Mouse (Mus musculus) heart, embryonic 10.5 days (tissue): Measurements from ENCODE around the gene D5Ertd579e. TPM values are rescaled to one million over a fixed set of nuclear protein-coding genes. Genes with fewer than 3 reads are reported as not detected.

Source experiments
- DNase-seq: peaks from one replicate; pipeline ENCODE4 v3.0.0-alpha.2; 2017; ENCODE audit warnings: low spot score
- H3K27ac ChIP-seq: fragments of 300-500 bp; sonication (generic); 2 replicates; pipeline ENCODE4 v1.5.1; 2016; ENCODE audit warnings: mild to moderate bottlenecking
- H3K27me3 ChIP-seq: fragments of 300-500 bp; sonication (generic); 2 replicates; pipeline ENCODE4 v1.6.1; 2016; ENCODE audit warnings: mild to moderate bottlenecking; ENCODE audit not compliant: poor library complexity, insufficient read depth, severe bottlenecking
- H3K36me3 ChIP-seq: fragments of 300-500 bp; sonication (generic); 2 replicates; pipeline ENCODE4 v1.6.1; 2016; ENCODE audit warnings: mild to moderate bottlenecking, moderate library complexity
- H3K4me1 ChIP-seq: fragments of 300-500 bp; sonication (generic); 2 replicates; pipeline ENCODE4 v1.6.1; 2016; ENCODE audit warnings: mild to moderate bottlenecking
- H3K4me3 ChIP-seq: fragments of 300-500 bp; sonication (generic); 2 replicates; pipeline ENCODE4 v1.5.1; 2016; ENCODE audit warnings: mild to moderate bottlenecking, moderate library complexity
- H3K9me3 ChIP-seq: fragments of 300-500 bp; sonication (generic); 2 replicates; pipeline ENCODE4 v1.6.1; 2016; ENCODE audit warnings: mild to moderate bottlenecking, moderate library complexity
- WGBS: fragments of 180-500 bp; shearing (Covaris S2); methylation state at CpG from one replicate; pipeline ENCODE4 v1.1.7; 2016; 5-methylcytosine and 5-hydroxymethylcytosine counted together
- polyA plus RNA-seq: library from polyadenylated mRNA; unstranded; fragments of >200 nt; fragmentation: Nextera tagmentation; extraction: Ambion mirVana; gene quantifications from 2 replicates; pipeline ENCODE4 v1.2.1, GENCODE M21; 2016

The D5Ertd579e gene
- polyA plus RNA-seq, 1 experiment from 2014 or later: 25.5 TPM

DNA sequence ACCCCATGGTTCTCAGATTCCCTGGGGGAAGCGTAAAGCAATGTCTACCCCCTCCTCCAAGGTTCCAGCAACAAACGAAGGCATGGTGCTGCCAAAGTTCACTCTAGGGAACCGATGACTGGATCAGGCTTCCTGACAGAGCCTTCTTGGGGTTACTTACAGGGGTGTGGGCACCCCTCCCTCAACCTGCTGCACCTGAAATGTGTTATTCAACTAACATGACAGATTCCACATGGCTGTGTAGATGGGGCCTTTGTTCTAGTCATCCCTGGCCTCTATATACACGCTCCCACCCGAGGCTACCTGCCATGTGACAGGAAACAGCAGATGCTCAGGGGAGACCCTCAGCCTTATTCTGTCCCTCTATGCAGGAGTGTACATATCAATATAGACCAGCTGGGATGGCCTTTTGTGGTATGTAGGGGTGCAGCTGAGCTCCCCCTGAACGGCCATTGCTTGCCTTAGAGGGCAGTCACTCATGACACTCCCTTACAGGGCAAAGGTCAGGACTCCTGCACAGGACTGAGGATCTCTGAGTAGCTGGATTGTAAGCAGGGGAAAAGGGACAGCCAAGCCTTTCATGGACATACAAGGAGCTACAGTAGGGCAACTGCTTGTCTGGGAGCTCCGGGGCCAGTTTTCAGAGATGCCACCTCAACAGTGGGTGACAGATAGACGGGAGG, 32.7 kb upstream of the D5Ertd579e start:
- no peak overlapping the region for H3K4me3 ChIP-seq
- DNase-seq: no peak
- H3K36me3 ChIP-seq: no peaks in the 10 kb centered on the region
- no peak overlapping the region for H3K27ac ChIP-seq
- WGBS: 84% methylated on average over 8 of the region's 8 CpGs
- no peaks in the 10 kb centered on the region for H3K27me3 ChIP-seq
- peaks cover 49% of the 10 kb centered on the region for H3K4me1 ChIP-seq
- H3K9me3 ChIP-seq: no peaks in the 10 kb centered on the region

- no peak overlapping the region; the same call in 1 of the 2 replicates for H3K27ac ChIP-seq
- peaks cover 52% of the 10 kb centered on the region for H3K4me1 ChIP-seq
- H3K36me3 ChIP-seq: no peaks in the 10 kb centered on the region
- 69% methylated on average over 7 of the region's 7 CpGs for WGBS
- no peaks in the 10 kb centered on the region for H3K27me3 ChIP-seq
- no peak overlapping the region for H3K4me3 ChIP-seq
- no peak for DNase-seq
- H3K9me3 ChIP-seq: no peaks in the 10 kb centered on the region
Measured at GRCm38 (mm10) chr5:36727776-36728175, 32.0 kb upstream of the D5Ertd579e start.

GRCm38 (mm10) chr5:36727136-36727535, 31.3 kb upstream of the D5Ertd579e start:
- WGBS: 77% methylated on average over 2 of the region's 2 CpGs
- H3K27me3 ChIP-seq: no peaks in the 10 kb centered on the region
- H3K27ac ChIP-seq: no peak overlapping the region; the same call in 1 of the 2 replicates
- no peaks in the 10 kb centered on the region for H3K9me3 ChIP-seq
- no peak for DNase-seq
- H3K4me1 ChIP-seq: peaks cover 55% of the 10 kb centered on the region
- no peaks in the 10 kb centered on the region for H3K36me3 ChIP-seq
- no peak overlapping the region for H3K4me3 ChIP-seq

GRCm38 (mm10) chr5:36726387-36726801, 30.6 kb upstream of the D5Ertd579e start:
- 61% methylated on average over 9 of the region's 9 CpGs for WGBS
- peaks cover 54% of the 10 kb centered on the region for H3K4me1 ChIP-seq
- H3K4me3 ChIP-seq: no peak overlapping the region
- DNase-seq: no peak
- H3K27me3 ChIP-seq: no peaks in the 10 kb centered on the region
- peak overlapping the region; percentile 60 for H3K27ac ChIP-seq
- H3K36me3 ChIP-seq: no peaks in the 10 kb centered on the region
- no peaks in the 10 kb centered on the region for H3K9me3 ChIP-seq

DNA sequence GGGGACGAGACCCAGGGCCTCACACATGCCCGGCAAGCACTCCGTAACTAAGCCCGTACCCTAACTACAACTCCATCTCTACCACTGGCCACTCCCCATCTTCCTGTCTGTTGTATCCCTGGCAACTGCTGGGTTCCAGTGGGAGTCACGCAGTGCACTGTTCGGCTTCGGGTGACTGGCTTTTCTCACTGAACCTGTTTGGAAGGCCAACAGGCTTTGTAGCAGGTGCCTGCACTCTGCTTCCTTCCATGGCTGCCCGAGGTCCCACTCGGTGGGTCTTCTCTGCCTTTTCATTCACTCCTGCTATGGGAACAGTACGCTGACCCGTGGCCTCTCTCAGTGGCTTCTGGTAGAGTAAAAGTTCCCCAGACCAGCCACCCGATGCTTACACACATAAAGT, 30.0 kb upstream of the D5Ertd579e start:
- 69% methylated on average over 12 of the region's 12 CpGs for WGBS
- no peak for DNase-seq
- no peaks in the 10 kb centered on the region for H3K27me3 ChIP-seq
- peak overlapping the region; percentile 60 for H3K27ac ChIP-seq
- peaks cover 54% of the 10 kb centered on the region for H3K4me1 ChIP-seq
- no peaks in the 10 kb centered on the region for H3K9me3 ChIP-seq
- H3K36me3 ChIP-seq: no peaks in the 10 kb centered on the region
- H3K4me3 ChIP-seq: no peak overlapping the region

DNA sequence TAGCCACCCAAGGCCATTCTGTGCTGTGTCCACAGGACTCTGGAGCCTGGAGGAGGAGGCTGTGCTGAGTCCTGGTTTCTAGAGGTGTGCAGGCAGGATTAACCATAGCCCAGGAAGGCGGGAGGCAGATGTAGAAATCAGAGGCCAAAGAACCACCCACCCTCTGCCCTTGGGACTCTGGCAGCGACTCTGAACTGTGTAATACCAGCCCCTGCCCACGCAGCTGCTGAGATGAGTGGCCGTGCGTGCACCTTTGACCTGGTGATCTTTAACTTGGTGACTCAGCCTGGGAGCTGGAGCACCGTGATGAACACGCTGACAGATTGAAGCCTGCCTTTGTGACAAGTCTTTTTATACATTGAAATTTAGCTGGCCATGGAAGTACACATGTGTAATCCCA, 28.4 kb upstream of the D5Ertd579e start:
- no peaks in the 10 kb centered on the region for H3K27me3 ChIP-seq
- no peak for DNase-seq
- H3K36me3 ChIP-seq: no peaks in the 10 kb centered on the region
- H3K4me1 ChIP-seq: peaks cover 58% of the 10 kb centered on the region
- WGBS: 64% methylated on average over 7 of the region's 7 CpGs
- H3K9me3 ChIP-seq: no peaks in the 10 kb centered on the region
- no peak overlapping the region for H3K4me3 ChIP-seq
- peak overlapping the region; percentile 8; the same call in 1 of the 2 replicates for H3K27ac ChIP-seq

DNA sequence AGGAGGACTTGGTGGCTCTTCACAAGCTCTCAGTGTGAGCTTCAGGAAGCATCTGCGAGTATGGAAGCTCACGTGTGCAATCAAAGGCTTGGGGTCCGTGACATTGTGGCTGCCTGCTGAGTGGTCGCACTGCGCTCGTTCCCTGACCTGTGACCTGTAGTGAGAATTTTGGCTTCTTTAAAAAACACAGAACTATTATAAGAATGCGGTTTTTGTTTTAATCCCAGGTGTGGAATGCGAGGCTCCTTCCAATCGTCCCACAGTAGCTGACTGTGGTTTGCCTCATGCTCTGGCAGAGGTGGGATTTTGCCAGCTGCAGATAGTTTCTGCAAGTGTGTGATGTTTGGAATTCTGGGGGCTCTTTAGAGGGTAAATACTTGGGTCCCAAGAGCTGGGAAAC, 27.5 kb upstream of the D5Ertd579e start:
- peaks cover 51% of the 10 kb centered on the region for H3K4me1 ChIP-seq
- WGBS: 81% methylated on average over 9 of the region's 9 CpGs
- 0 out of 2 replicates have a peak overlapping the region, but pooled peaks have one; percentile 78 for H3K27ac ChIP-seq
- no peaks in the 10 kb centered on the region for H3K9me3 ChIP-seq
- no peak overlapping the region for H3K4me3 ChIP-seq
- no peak for DNase-seq
- H3K36me3 ChIP-seq: no peaks in the 10 kb centered on the region
- H3K27me3 ChIP-seq: no peaks in the 10 kb centered on the region

GRCm38 (mm10) chr5:36722415-36722856, 26.6 kb upstream of the D5Ertd579e start:
- Histone ChIP-seq H3K27ac (peak overlapping the region; percentile 78), H3K4me3 (no peak overlapping the region), H3K27me3 (no peaks in the 10 kb centered on the region), H3K9me3 (no peaks in the 10 kb centered on the region), H3K4me1 (peaks cover 57% of the 10 kb centered on the region), H3K36me3 (no peaks in the 10 kb centered on the region)
- no peak for DNase-seq
- WGBS: 56% methylated on average over 6 of the region's 6 CpGs

GRCm38 (mm10) chr5:36720710-36721375, 25.0 kb upstream of the D5Ertd579e start:
- Histone ChIP-seq H3K27me3 (no peaks in the 10 kb centered on the region), H3K27ac (peak overlapping the region; percentile 72), H3K4me1 (peaks cover 60% of the 10 kb centered on the region), H3K36me3 (no peaks in the 10 kb centered on the region), H3K4me3 (no peak overlapping the region), H3K9me3 (no peaks in the 10 kb centered on the region)
- peak; percentile 93 for DNase-seq
- 35% methylated on average over 5 of the region's 5 CpGs for WGBS

GRCm38 (mm10) chr5:36720219-36720618, 24.4 kb upstream of the D5Ertd579e start:
- Histone ChIP-seq H3K27ac (peak overlapping the region; percentile 72; the same call in 1 of the 2 replicates), H3K4me3 (no peak overlapping the region), H3K36me3 (no peaks in the 10 kb centered on the region), H3K27me3 (no peaks in the 10 kb centered on the region), H3K4me1 (peaks cover 64% of the 10 kb centered on the region), H3K9me3 (no peaks in the 10 kb centered on the region)
- WGBS: 81% methylated on average over 5 of the region's 5 CpGs
- no peak for DNase-seq

GRCm38 (mm10) chr5:36719601-36720000, 23.8 kb upstream of the D5Ertd579e start:
- H3K36me3 ChIP-seq: no peaks in the 10 kb centered on the region
- H3K4me3 ChIP-seq: no peak overlapping the region
- H3K27ac ChIP-seq: peak overlapping the region; percentile 18; the same call in 1 of the 2 replicates
- H3K9me3 ChIP-seq: no peaks in the 10 kb centered on the region
- 88% methylated on average over 3 of the region's 3 CpGs for WGBS
- peaks cover 70% of the 10 kb centered on the region for H3K4me1 ChIP-seq
- no peak for DNase-seq
- no peaks in the 10 kb centered on the region for H3K27me3 ChIP-seq

GRCm38 (mm10) chr5:36719135-36719534, 23.3 kb upstream of the D5Ertd579e start:
- Histone ChIP-seq H3K36me3 (no peaks in the 10 kb centered on the region), H3K27me3 (no peaks in the 10 kb centered on the region), H3K4me3 (no peak overlapping the region), H3K4me1 (peaks cover 72% of the 10 kb centered on the region), H3K27ac (peak overlapping the region; percentile 18; the same call in 1 of the 2 replicates), H3K9me3 (no peaks in the 10 kb centered on the region)
- no peak for DNase-seq
- 83% methylated on average over 5 of the region's 5 CpGs for WGBS

- 76% methylated on average over 3 of the region's 3 CpGs for WGBS
- Histone ChIP-seq H3K27me3 (no peaks in the 10 kb centered on the region), H3K4me1 (peaks cover 80% of the 10 kb centered on the region), H3K36me3 (no peaks in the 10 kb centered on the region), H3K27ac (peak overlapping the region; percentile 32; the same call in 1 of the 2 replicates), H3K4me3 (no peak overlapping the region), H3K9me3 (no peaks in the 10 kb centered on the region)
- no peak for DNase-seq
Measured at GRCm38 (mm10) chr5:36717889-36718288, 22.1 kb upstream of the D5Ertd579e start.
